Mouse (Mus musculus) small intestine, adult 2 months (tissue): Measurements from ENCODE around the gene Vamp4.

Experiments used
- CTCF ChIP-seq: fragments of 200-500 bp; IDR thresholded peaks from 2 replicates; pipeline ENCODE4 v1.5.1; 2012; ENCODE audit warnings: low read depth, mild to moderate bottlenecking, control low read depth, inconsistent platforms, low read length, moderate library complexity, mixed read lengths; ENCODE audit not compliant: insufficient replicate concordance, insufficient read length; ENCODE audit errors: extremely low read depth
- POLR2A ChIP-seq: fragments of 200-500 bp; IDR thresholded peaks from 2 replicates; pipeline ENCODE4 v1.6.1; 2012; ENCODE audit warnings: low read depth, mild to moderate bottlenecking, control low read depth, inconsistent platforms, low read length, moderate library complexity

GRCm38 (mm10) chr1:162575098-162575497 is 4.8 kb downstream of the Vamp4 start:
- TF ChIP-seq CTCF (no peak), POLR2A (no peak)
